Mouse (Mus musculus) limb, embryonic 13.5 days (tissue): ENCODE measurements around the gene Irf2bp1. TPM values are rescaled to one million over a fixed set of nuclear protein-coding genes. Genes with fewer than 3 reads are reported as not detected.

Source experiments
- polyA plus RNA-seq: library from polyadenylated mRNA; unstranded; fragments of >200 nt; fragmentation: Nextera tagmentation; extraction: Ambion mirVana; gene quantifications from 2 replicates; pipeline ENCODE4 v1.2.1, GENCODE M21; 2015

The Irf2bp1 gene
- polyA plus RNA-seq, 1 experiment from 2014 or later = 26.9 TPM

Other genes with a start within 250 kb of the Irf2bp1 start
- gene Psg19, start 205.5 kb upstream of the Irf2bp1 start, polyA plus RNA-seq = not detected in 2 replicates
- 0.09 TPM in 1 of 2 replicates, not detected in the other for gene Psg17, start 182.4 kb upstream of the Irf2bp1 start, polyA plus RNA-seq
- gene Mill2, start 164.1 kb upstream of the Irf2bp1 start, polyA plus RNA-seq = 0.17 and 0.23 TPM in 2 replicates
- 0.74 and 1.0 TPM in 2 replicates for gene Pglyrp1, start 132.7 kb upstream of the Irf2bp1 start, polyA plus RNA-seq
- 32.8 and 34.6 TPM in 2 replicates for gene Ccdc61, start 93.6 kb upstream of the Irf2bp1 start, polyA plus RNA-seq
- 0.33 and 0.41 TPM in 2 replicates for gene Nova2, start 78.2 kb upstream of the Irf2bp1 start, polyA plus RNA-seq
- not detected in 2 replicates for gene Nanos2, start 16.6 kb upstream of the Irf2bp1 start, polyA plus RNA-seq
- gene Mypop, start 12.8 kb upstream of the Irf2bp1 start, polyA plus RNA-seq = 5.2 and 6.3 TPM in 2 replicates
- 3.5 and 4.1 TPM in 2 replicates for gene Foxa3, start 19.5 kb downstream of the Irf2bp1 start, polyA plus RNA-seq
- 33.6 and 37.8 TPM in 2 replicates for gene Sympk, start 20.3 kb downstream of the Irf2bp1 start, polyA plus RNA-seq
- not detected in 2 replicates for gene Rsph6a, start 50.6 kb downstream of the Irf2bp1 start, polyA plus RNA-seq
- gene Dmwd, start 72.2 kb downstream of the Irf2bp1 start, polyA plus RNA-seq = 16.8 and 17.4 TPM in 2 replicates
- 22.6 and 23.1 TPM in 2 replicates for gene Dmpk, start 79.8 kb downstream of the Irf2bp1 start, polyA plus RNA-seq
- 13.4 and 13.9 TPM in 2 replicates for gene Six5, start 90.5 kb downstream of the Irf2bp1 start, polyA plus RNA-seq
- gene Gm4969, start 114.3 kb downstream of the Irf2bp1 start, polyA plus RNA-seq = 4.2 and 4.3 TPM in 2 replicates
- gene Fbxo46, start 115.8 kb downstream of the Irf2bp1 start, polyA plus RNA-seq = 16.8 and 19.1 TPM in 2 replicates
- gene Qpctl, start 145.2 kb downstream of the Irf2bp1 start, polyA plus RNA-seq = 17.1 and 18.1 TPM in 2 replicates
- gene Snrpd2, start 145.7 kb downstream of the Irf2bp1 start, polyA plus RNA-seq = 146 and 149 TPM in 2 replicates
- gene Gipr, start 162.1 kb downstream of the Irf2bp1 start, polyA plus RNA-seq = 0.29 and 0.41 TPM in 2 replicates
- gene Eml2, start 172.4 kb downstream of the Irf2bp1 start, polyA plus RNA-seq = 5.2 and 5.5 TPM in 2 replicates
- gene Gpr4, start 208.5 kb downstream of the Irf2bp1 start, polyA plus RNA-seq = 4.6 and 6.2 TPM in 2 replicates
- gene Opa3, start 224.3 kb downstream of the Irf2bp1 start, polyA plus RNA-seq = 35.2 and 35.7 TPM in 2 replicates